Mouse (Mus musculus): Measurements from ENCODE around the gene Stxbp5.

Gene Stxbp5

DNA sequence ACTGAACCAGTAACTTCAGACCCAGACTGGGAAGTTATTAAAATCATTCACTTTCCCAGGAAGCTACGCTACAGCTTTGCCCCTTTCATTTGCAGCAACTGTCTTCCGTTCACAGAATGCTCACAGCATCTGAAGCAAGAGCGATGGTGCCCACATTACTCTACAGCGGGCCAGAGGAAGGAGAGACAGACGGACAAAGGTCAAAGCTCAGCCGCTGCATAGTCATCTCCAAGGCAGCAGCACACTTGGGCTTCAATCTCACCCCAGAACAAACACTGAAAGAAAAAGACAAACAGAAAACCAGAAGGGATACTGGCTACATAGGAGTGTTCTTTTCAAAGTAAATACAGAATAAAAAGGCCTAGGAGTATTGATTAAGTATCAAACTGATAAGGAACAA lies 144.3 kb downstream of the Stxbp5 start:
- DNase-seq (ENCODE audit: low read depth, low spot score) = no peak

- DNase-seq (ENCODE audit: low read depth, low spot score) = peak; percentile 59
Measured at GRCm38 (mm10) chr10:9754893-9755541, 145.9 kb downstream of the Stxbp5 start.

GRCm38 (mm10) chr10:9733861-9734260 lies 167.0 kb downstream of the Stxbp5 start:
- no peak for DNase-seq (ENCODE audit: low read depth, low spot score)

- DNase-seq (ENCODE audit: low read depth, low spot score) = no peak
Measured at GRCm38 (mm10) chr10:9732065-9732749, 168.7 kb downstream of the Stxbp5 start.

DNA sequence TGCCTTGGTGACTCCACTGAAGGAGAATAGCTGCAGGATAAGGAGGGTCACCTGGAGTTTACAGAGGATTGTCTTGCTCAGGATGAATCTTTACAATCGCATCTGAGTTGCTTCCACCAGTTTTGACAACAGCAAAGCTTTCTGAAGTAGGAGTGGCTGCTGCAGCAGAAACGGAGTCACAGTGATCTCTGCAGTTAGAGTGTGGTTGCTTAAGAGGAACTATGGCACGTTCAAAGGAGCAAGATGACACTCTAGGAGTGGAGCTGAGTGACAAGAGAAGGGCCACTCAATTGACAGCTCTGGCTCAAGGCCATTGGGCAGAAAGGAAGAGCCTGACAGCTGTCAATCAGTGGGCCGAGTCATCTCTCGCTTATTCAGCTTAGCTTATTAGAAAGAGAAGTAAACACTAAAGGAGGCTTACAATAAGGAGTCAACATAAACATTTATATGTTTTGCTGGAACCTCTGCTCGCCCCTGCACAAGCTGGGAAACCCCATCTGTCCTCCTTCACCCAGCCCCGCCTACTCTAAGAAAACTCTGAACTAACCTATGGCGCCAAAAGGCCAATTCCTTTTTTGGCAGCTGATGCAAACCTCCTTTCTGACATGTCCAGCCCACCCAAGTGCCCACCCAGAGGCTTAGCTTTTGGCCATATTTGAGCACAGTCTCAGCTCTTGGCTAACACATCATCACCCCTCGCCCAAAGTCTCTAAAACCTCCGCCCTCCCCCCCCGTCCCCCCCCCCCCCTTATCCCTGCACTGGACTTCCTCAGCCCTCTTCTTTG lies 178.2 kb downstream of the Stxbp5 start:
- no peak for DNase-seq (ENCODE audit: low read depth, low spot score)

- DNase-seq (ENCODE audit: low read depth, low spot score) = no peak
Measured at GRCm38 (mm10) chr10:9720027-9720426, 180.9 kb downstream of the Stxbp5 start.

DNA sequence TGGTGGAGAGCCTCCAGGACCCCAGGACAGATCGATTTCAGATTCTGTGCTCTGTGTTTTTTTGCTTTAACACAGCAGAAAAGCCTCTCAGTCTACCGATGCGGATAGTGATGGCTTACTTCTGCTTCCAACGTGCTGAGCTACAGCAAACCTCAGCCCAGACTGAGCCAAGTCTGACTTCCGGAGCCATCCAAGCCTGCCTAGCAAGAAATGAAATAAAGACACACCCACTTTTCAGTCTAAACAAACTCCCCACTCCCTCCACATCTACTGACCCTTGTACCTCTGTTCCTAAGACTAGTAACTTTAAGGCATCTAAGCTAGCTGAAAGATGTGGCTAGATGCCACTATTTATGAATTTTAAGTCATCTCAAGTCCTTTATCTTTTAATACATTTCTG lies 182.8 kb downstream of the Stxbp5 start:
- DNase-seq (ENCODE audit: low read depth, low spot score) = no peak

Measured in R1 (cell line).